In the genomic region with DNA sequence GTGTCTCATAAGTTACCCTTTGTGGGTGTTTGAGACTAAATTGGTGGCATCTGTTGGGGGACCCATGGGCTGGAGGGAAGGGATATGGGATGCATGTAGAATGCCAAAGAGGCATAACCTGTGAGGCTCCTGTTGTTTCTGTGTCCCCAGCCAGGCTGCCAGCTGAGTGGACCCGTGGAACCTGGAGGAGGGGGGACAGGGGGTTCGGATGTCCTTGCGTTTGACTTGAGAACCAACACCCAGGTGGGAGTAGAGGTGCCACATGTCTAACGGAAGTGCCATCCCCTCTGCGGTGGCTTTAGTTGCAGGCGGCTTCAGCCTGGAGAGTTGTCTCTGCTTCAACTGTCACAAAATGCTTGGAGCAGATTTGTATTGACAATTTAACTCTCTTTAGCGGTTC, we compare ENCODE assay signal across 12 mouse cellular contexts. TPM values are rescaled to one million over a fixed set of nuclear protein-coding genes. Genes with fewer than 3 reads are reported as not detected.
DNase-seq lines count a peak whose midpoint lies in the region; ATAC-seq and TF ChIP-seq lines count a peak whose summit lies in the region.
"Had no signal": no experiment of that assay in that cellular context is flagged by ENCODE, and none has a peak within 500 bp of the region (broad histone marks: within the 10 kb centered on the region; RNA-seq: fewer than 3 reads in every experiment).

No protein-coding gene starts in this region.

- H3K4me2 ChIP-seq in forebrain, embryonic 13.5 days, result peak overlapping the region; percentile 97
- H3K4me2 ChIP-seq in lung, embryonic 15.5 days, result peak overlapping the region; percentile 99; the same call in 1 of the 2 replicates
- H3K4me2 ChIP-seq in limb, embryonic 14.5 days (replicated peaks; ENCODE audit: low read depth, low read length, severe bottlenecking), result peak overlapping the region; percentile 100; the same call in 1 of the 2 replicates

- H3K27ac ChIP-seq in forebrain, embryonic 13.5 days, result no peak overlapping the region
- no peak overlapping the region for H3K27ac ChIP-seq in forebrain, embryonic 10.5 days
- H3K27ac ChIP-seq in lung, embryonic 15.5 days, result no peak overlapping the region
- no peak overlapping the region for H3K27ac ChIP-seq in limb, embryonic 14.5 days (replicated peaks; ENCODE audit: low read depth, low read length)
- no peak overlapping the region for H3K27ac ChIP-seq in olfactory bulb, adult 2 months (ENCODE audit: insufficient read depth, low read depth, low read length)

- no peak for TF ChIP-seq POLR2A in limb, embryonic 14.5 days (IDR thresholded peaks at IDR 0.05; ENCODE audit: borderline replicate concordance, extremely low read depth, insufficient read depth, insufficient read length)
- no peak for TF ChIP-seq POLR2A in olfactory bulb, adult 2 months (IDR thresholded peaks at IDR 0.05; ENCODE audit: insufficient read depth, low read depth, low read length)

- ATAC-seq in forebrain, embryonic 13.5 days, result no peak
- ATAC-seq in lung, embryonic 15.5 days (ENCODE audit: borderline replicate concordance, extremely low read depth, low FRiP score, low TSS enrichment), result no peak
- no peak for ATAC-seq in limb, embryonic 14.5 days (ENCODE audit: low FRiP score, low read depth)
- ATAC-seq: CD4-positive, CD25-positive, alpha-beta regulatory T cell, adult 4 months had no signal

- DNase-seq in forebrain, embryonic 10.5 days (ENCODE audit: extremely low spot score, low spot score), result no peak
- no peak for DNase-seq in lung, postnatal 36 days
- no peak for DNase-seq in limb, embryonic 14.5 days (ENCODE audit: low spot score)
- DNase-seq in layer of hippocampus, postnatal 14 days (ENCODE audit: low spot score in 2 of 2), result no peak
- no peak for DNase-seq in urinary bladder, postnatal 4 days (ENCODE audit: low spot score in 2 of 2)
- DNase-seq: gastrocnemius, postnatal 25 days; kidney, adult 11 months; thymus, adult 18-20 months had no signal

- no peak for TF ChIP-seq CTCF in olfactory bulb, adult 2 months (IDR thresholded peaks at IDR 0.05; ENCODE audit: insufficient read depth, low read depth, low read length)

- WGBS in forebrain, embryonic 13.5 days, result 89% methylated on average over 7 of the region's 7 CpGs
- 89% methylated on average over 7 of the region's 7 CpGs for WGBS in forebrain, embryonic 10.5 days
- WGBS in lung, embryonic 15.5 days, result 85% methylated on average over 7 of the region's 7 CpGs
- 93% methylated on average over 7 of the region's 7 CpGs for WGBS in limb, embryonic 14.5 days
- WGBS in olfactory bulb, adult 2 months, result 68% methylated on average over 7 of the region's 7 CpGs

- peaks cover 23% of the 10 kb centered on the region for H3K4me1 ChIP-seq in forebrain, embryonic 13.5 days
- H3K4me1 ChIP-seq in forebrain, embryonic 10.5 days, result peaks cover 28% of the 10 kb centered on the region
- peaks cover 14% of the 10 kb centered on the region; the same call in 1 of the 2 replicates for H3K4me1 ChIP-seq in lung, embryonic 15.5 days
- peaks cover 9% of the 10 kb centered on the region for H3K4me1 ChIP-seq in limb, embryonic 14.5 days (ENCODE audit: control insufficient read depth, insufficient read depth, low read length)
- peaks cover 11% of the 10 kb centered on the region; the same call in 1 of the 2 replicates for H3K4me1 ChIP-seq in olfactory bulb, adult 2 months (ENCODE audit: control insufficient read depth, insufficient read depth, low read length)

- H3K27me3 ChIP-seq in forebrain, embryonic 13.5 days, result peaks cover 18% of the 10 kb centered on the region
- H3K27me3 ChIP-seq in forebrain, embryonic 10.5 days (ENCODE audit: poor library complexity, severe bottlenecking), result peaks cover 45% of the 10 kb centered on the region
- H3K27me3 ChIP-seq in lung, embryonic 15.5 days, result peaks cover 20% of the 10 kb centered on the region; the same call in 1 of the 2 replicates
- H3K27me3 ChIP-seq in limb, embryonic 14.5 days (ENCODE audit: control insufficient read depth, insufficient read depth, low read length), result peaks cover 11% of the 10 kb centered on the region; the same call in 1 of the 2 replicates

- H3K9ac ChIP-seq in forebrain, embryonic 13.5 days, result no peak overlapping the region
- H3K9ac ChIP-seq in lung, embryonic 15.5 days, result no peak overlapping the region
- no peak overlapping the region for H3K9ac ChIP-seq in limb, embryonic 14.5 days (ENCODE audit: low read depth, low read length, severe bottlenecking)

- 0 out of 2 replicates have a peak overlapping the region, but pooled peaks have one; percentile 75 for H3K4me3 ChIP-seq in forebrain, embryonic 13.5 days
- no peak overlapping the region for H3K4me3 ChIP-seq in forebrain, embryonic 10.5 days
- H3K4me3 ChIP-seq in lung, embryonic 15.5 days, result no peak overlapping the region
- H3K4me3 ChIP-seq in limb, embryonic 14.5 days (replicated peaks; ENCODE audit: low read length), result peak overlapping the region; percentile 11; the same call in 1 of the 2 replicates
- H3K4me3 ChIP-seq in olfactory bulb, adult 2 months (ENCODE audit: insufficient read depth, low read depth, low read length), result peak overlapping the region; percentile 50

- H3K9me3 ChIP-seq in forebrain, embryonic 13.5 days (replicated peaks), result no peaks in the 10 kb centered on the region
- no peaks in the 10 kb centered on the region for H3K9me3 ChIP-seq in forebrain, embryonic 10.5 days
- H3K9me3 ChIP-seq in lung, embryonic 15.5 days, result no peaks in the 10 kb centered on the region
- no peaks in the 10 kb centered on the region for H3K9me3 ChIP-seq in limb, embryonic 14.5 days (ENCODE audit: control insufficient read depth, low read length)

- no peaks in the 10 kb centered on the region for H3K36me3 ChIP-seq in forebrain, embryonic 13.5 days (ENCODE audit: poor library complexity, severe bottlenecking)
- no peaks in the 10 kb centered on the region for H3K36me3 ChIP-seq in forebrain, embryonic 10.5 days (replicated peaks)
- H3K36me3 ChIP-seq in lung, embryonic 15.5 days, result no peaks in the 10 kb centered on the region
- H3K36me3 ChIP-seq in limb, embryonic 14.5 days (ENCODE audit: control insufficient read depth, insufficient read depth, low read length), result no peaks in the 10 kb centered on the region

RNA-seq across cellular contexts. Expression of a gene that starts 2.5 kb away (rescaled TPM):
- 2.4 and 2.7 TPM in 2 replicates for polyA plus RNA-seq in forebrain, embryonic 13.5 days (2015; fragmentation: Nextera tagmentation; extraction: Ambion mirVana)
- 0.90 and 0.93 TPM in 2 replicates for polyA plus RNA-seq in forebrain, embryonic 10.5 days (2016; fragmentation: Nextera tagmentation; extraction: Ambion mirVana)
- polyA plus RNA-seq in lung, embryonic 15.5 days (2015; fragmentation: Nextera tagmentation; extraction: Ambion mirVana), result 1.2 and 1.3 TPM in 2 replicates
- 2.9 and 3.0 TPM in 2 replicates for polyA plus RNA-seq in limb, embryonic 14.5 days (2012; rRNA removed)
- 4.3 and 5.5 TPM in 2 replicates for polyA plus RNA-seq in limb, embryonic 14.5 days (2014; fragmentation: Nextera tagmentation; extraction: Ambion mirVana)
- polyA plus RNA-seq in olfactory bulb, adult 2 months (2012; ENCODE audit: insufficient read depth, insufficient read length, low replicate concordance, missing spikeins), result not detected in 2 replicates
- 10 to 100 TPM; 41.2 to 42.2 TPM for total RNA-seq in layer of hippocampus, postnatal 14 days (2021)

RNA-seq across cellular contexts. Expression of a gene that starts 54.8 kb away (rescaled TPM):
- polyA plus RNA-seq in forebrain, embryonic 13.5 days (2015; fragmentation: Nextera tagmentation; extraction: Ambion mirVana), result 112 and 114 TPM in 2 replicates
- 125 and 129 TPM in 2 replicates for polyA plus RNA-seq in forebrain, embryonic 10.5 days (2016; fragmentation: Nextera tagmentation; extraction: Ambion mirVana)
- 118 and 127 TPM in 2 replicates for polyA plus RNA-seq in lung, embryonic 15.5 days (2015; fragmentation: Nextera tagmentation; extraction: Ambion mirVana)
- polyA plus RNA-seq in limb, embryonic 14.5 days (2012; rRNA removed), result 28.0 and 34.2 TPM in 2 replicates
- 115 and 122 TPM in 2 replicates for polyA plus RNA-seq in limb, embryonic 14.5 days (2014; fragmentation: Nextera tagmentation; extraction: Ambion mirVana)
- not detected in 2 replicates for polyA plus RNA-seq in olfactory bulb, adult 2 months (2012; ENCODE audit: insufficient read depth, insufficient read length, low replicate concordance, missing spikeins)
- total RNA-seq in layer of hippocampus, postnatal 14 days (2021), result 10 to 100 TPM; 83.6 to 89.6 TPM

Comparison
In these comparisons a context has a peak if more than half of its experiments do, and no peak if none do; other contexts are left out.
1. H3K4me3 ChIP-seq: peak in forebrain, embryonic 13.5 days (single experiment), limb, embryonic 14.5 days (single experiment) and olfactory bulb, adult 2 months (single experiment); none in forebrain, embryonic 10.5 days (single experiment) and lung, embryonic 15.5 days (single experiment).
2. Peak in every context shown above with its lines, with median percentiles within 50 percentile points of each other: H3K4me2 ChIP-seq.